Mouse (Mus musculus) neural tube, embryonic 11.5 days (tissue): ENCODE data around the gene Ptgdr2. TPM values are rescaled to one million over a fixed set of nuclear protein-coding genes. Genes with fewer than 3 reads are reported as not detected.

Experiments
- ATAC-seq: fragments of 200-750 bp; cut with Nextera tagmentation; 2 replicates; pipeline ENCODE4 v1.8.0; 2017; ENCODE audit warnings: moderate number of reproducible peaks, mild to moderate bottlenecking, moderate TSS enrichment, moderate library complexity; ENCODE audit not compliant: insufficient read depth, low FRiP score, low TSS enrichment
- DNase-seq: peaks from one replicate; pipeline ENCODE4 v3.0.0-alpha.2; 2015; ENCODE audit warnings: low spot score
- H3K27ac ChIP-seq: fragments of 300-500 bp; sonication (generic); 2 replicates; pipeline ENCODE4 v1.5.1; 2014; ENCODE audit warnings: low read depth, mild to moderate bottlenecking, low read length
- H3K27me3 ChIP-seq: fragments of 300-500 bp; sonication (generic); 2 replicates; pipeline ENCODE4 v1.6.1; 2014; ENCODE audit warnings: mild to moderate bottlenecking, low read length, mixed read lengths; ENCODE audit not compliant: control insufficient read depth, insufficient read depth
- H3K36me3 ChIP-seq: fragments of 300-500 bp; sonication (generic); 2 replicates; pipeline ENCODE4 v1.6.1; 2014; ENCODE audit warnings: mild to moderate bottlenecking, low read length, moderate library complexity, mixed read lengths; ENCODE audit not compliant: control insufficient read depth, insufficient read depth
- H3K4me1 ChIP-seq: fragments of 300-500 bp; sonication (generic); 2 replicates; pipeline ENCODE4 v1.6.1; 2014; ENCODE audit warnings: low read length, mixed read lengths; ENCODE audit not compliant: control insufficient read depth, insufficient read depth
- H3K4me2 ChIP-seq: fragments of 300-500 bp; sonication (generic); 2 replicates; pipeline ENCODE4 v1.6.1; 2014; ENCODE audit warnings: low read depth, mild to moderate bottlenecking, moderate library complexity
- H3K4me3 ChIP-seq: fragments of 300-500 bp; sonication (generic); 2 replicates; pipeline ENCODE4 v1.5.1; 2014; ENCODE audit warnings: low read depth, low read length
- H3K9ac ChIP-seq: fragments of 300-500 bp; sonication (generic); 2 replicates; pipeline ENCODE4 v1.6.1; 2014; ENCODE audit warnings: mild to moderate bottlenecking, low read length
- H3K9me3 ChIP-seq: fragments of 300-500 bp; sonication (generic); 2 replicates; pipeline ENCODE4 v1.6.1; 2016; ENCODE audit warnings: low read length; ENCODE audit not compliant: control insufficient read depth
- WGBS: fragments of 180-500 bp; shearing (Covaris S2); extraction: QIAGEN DNeasy Blood & Tissue Kit; methylation state at CpG from one replicate; pipeline ENCODE4 v1.1.7; 2014; 5-methylcytosine and 5-hydroxymethylcytosine counted together
- polyA plus RNA-seq: library from polyadenylated mRNA; unstranded; fragments of >200 nt; fragmentation: Nextera tagmentation; extraction: Ambion mirVana; gene quantifications from 2 replicates; pipeline ENCODE4 v1.2.1, GENCODE M21; 2014

Ptgdr2 gene
- polyA plus RNA-seq = not detected in 2 replicates

DNA sequence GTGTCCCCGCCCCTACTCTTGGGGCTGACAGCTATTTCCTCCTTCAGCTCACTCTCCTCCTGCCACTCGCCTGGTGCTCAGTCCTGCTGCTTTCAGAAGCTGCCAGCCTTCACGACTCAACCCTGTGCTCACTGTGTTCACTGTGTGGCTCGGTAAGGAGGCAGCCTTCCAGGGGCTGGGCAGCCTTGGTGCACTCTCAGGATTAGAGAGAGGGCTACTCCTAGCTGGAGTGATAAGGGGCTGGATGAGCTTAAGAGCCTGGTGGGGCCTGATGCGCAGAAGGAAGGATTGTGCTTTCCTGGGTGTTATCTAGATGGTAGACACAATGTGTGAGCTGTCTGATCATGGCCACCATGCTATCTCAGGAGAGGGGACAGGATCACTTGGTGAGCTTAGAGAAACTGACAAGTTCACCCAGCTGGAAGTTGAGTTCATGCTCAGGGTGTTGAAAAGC, at the start of gene Ptgdr2:
Gene Ptgdr2 (plus strand): TSS at position 51 of the 454 bp plus-strand sequence.
- no peaks in the 10 kb centered on the region for H3K9me3 ChIP-seq
- WGBS = 63% methylated on average over 5 of the region's 5 CpGs
- no peaks in the 10 kb centered on the region; the same call in 1 of the 2 replicates for H3K4me1 ChIP-seq
- no peaks in the 10 kb centered on the region for H3K27me3 ChIP-seq
- H3K27ac ChIP-seq = no peak within 1 kb of the TSS
- no peak within 1 kb of the TSS for H3K4me2 ChIP-seq
- ATAC-seq = no peak
- no peak within 1 kb of the TSS for H3K9ac ChIP-seq
- H3K36me3 ChIP-seq = no peaks in the 10 kb centered on the region
- DNase-seq = no peak
- no peak within 1 kb of the TSS for H3K4me3 ChIP-seq

DNA sequence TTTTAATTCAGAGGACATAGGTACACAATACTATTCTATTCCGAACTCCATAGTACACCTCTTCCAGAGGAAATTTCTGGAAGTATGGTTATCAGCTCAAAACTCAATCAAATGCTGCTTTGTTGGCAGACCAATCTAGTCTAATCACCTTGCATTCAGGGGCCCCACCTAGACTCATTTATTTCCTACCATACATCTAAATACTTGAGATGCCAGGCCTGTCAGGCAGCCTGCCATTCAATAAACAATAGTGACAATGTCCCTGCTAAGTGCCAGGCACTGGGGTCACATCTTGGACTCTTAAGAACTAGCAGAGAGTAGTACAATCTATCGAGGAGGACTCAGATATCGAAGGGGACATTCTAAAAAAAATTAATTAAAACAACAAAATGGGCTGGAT, 44.8 kb upstream of the Ptgdr2 start:
- H3K4me1 ChIP-seq = peaks cover 6% of the 10 kb centered on the region; the same call in 1 of the 2 replicates
- no peak overlapping the region for H3K9ac ChIP-seq
- no peaks in the 10 kb centered on the region for H3K27me3 ChIP-seq
- no peaks in the 10 kb centered on the region for H3K36me3 ChIP-seq
- no peak overlapping the region for H3K4me2 ChIP-seq
- no peak for DNase-seq
- H3K27ac ChIP-seq = no peak overlapping the region
- 95% methylated on average over 3 of the region's 3 CpGs for WGBS
- H3K4me3 ChIP-seq = no peak overlapping the region
- ATAC-seq = no peak
- no peaks in the 10 kb centered on the region for H3K9me3 ChIP-seq

DNA sequence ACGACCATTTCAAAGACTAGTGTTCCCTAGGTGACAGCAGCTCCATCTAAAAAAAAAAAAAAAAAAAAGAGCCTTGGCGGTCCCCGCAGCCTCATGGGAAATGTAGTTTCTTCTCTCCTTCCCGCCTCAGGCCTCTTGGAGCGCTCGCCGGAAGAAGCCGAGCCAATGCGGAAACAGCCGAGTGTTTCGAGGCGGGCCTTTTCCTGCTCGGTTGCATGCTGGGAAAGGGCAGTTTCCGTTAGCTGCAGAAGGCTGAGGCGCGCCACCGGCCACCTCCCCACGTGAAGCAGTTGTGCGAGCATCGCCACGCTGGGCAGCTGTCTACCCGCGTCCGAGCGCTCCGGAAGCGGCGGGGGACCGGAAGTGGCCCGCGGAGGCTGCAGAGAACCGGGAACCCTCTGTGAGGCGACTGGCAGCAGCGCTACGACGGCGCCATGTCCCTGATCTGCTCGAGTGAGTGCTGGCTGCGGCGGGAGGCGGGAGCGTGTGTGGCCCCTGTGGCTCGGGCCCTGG, 41.9 kb upstream of the Ptgdr2 start, which contains the start of gene Prpf19:
Gene Prpf19 (plus strand): TSS at position 216 of the 513 bp plus-strand sequence.
- WGBS = 0% methylated on average over 43 of the region's 43 CpGs

DNA sequence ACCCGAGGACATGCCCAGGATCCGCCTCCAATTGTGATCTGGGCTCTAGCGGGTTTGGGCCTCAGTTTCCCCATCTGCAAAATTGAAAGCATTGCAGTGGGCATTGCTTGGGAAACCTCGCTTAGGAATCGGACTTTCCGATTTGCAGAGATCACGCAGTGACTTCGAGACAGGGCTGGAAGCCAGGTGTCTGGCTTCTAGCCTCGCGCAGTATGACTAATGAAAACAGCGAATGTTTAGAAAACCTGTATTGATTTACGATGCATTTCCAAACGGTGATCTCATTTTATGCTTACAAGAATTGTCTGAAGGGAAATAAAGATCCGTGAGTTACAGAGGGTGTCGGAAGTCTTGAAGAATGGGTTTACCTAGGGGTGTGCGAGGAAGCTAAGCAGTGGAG, 41.3 kb upstream of the Ptgdr2 start:
- H3K27me3 ChIP-seq = no peaks in the 10 kb centered on the region
- H3K4me1 ChIP-seq = peaks cover 6% of the 10 kb centered on the region; the same call in 1 of the 2 replicates
- DNase-seq (no peak), ATAC-seq (no peak)
- WGBS = 1% methylated on average over 16 of the region's 16 CpGs
- peak overlapping the region; percentile 91 for H3K9ac ChIP-seq
- no peaks in the 10 kb centered on the region for H3K9me3 ChIP-seq
- H3K4me3 ChIP-seq = peak overlapping the region; percentile 82
- peak overlapping the region; percentile 90 for H3K27ac ChIP-seq
- peaks cover 13% of the 10 kb centered on the region for H3K36me3 ChIP-seq
- peak overlapping the region; percentile 46 for H3K4me2 ChIP-seq

More for the DNA sequence above, 41.9 kb upstream of the Ptgdr2 start, which contains the start of gene Prpf19:
- peaks cover 6% of the 10 kb centered on the region; the same call in 1 of the 2 replicates for H3K4me1 ChIP-seq
- ATAC-seq = peak; percentile 93
- no peaks in the 10 kb centered on the region for H3K9me3 ChIP-seq
- H3K4me3 ChIP-seq = peak within 1 kb of the TSS; percentile 82
- peak within 1 kb of the TSS; percentile 46 for H3K4me2 ChIP-seq
- H3K36me3 ChIP-seq = peaks cover 8% of the 10 kb centered on the region
- H3K27me3 ChIP-seq = no peaks in the 10 kb centered on the region
- peak; percentile 98 for DNase-seq
- H3K27ac ChIP-seq = peak within 1 kb of the TSS; percentile 90
- H3K9ac ChIP-seq = peak within 1 kb of the TSS; percentile 91

DNA sequence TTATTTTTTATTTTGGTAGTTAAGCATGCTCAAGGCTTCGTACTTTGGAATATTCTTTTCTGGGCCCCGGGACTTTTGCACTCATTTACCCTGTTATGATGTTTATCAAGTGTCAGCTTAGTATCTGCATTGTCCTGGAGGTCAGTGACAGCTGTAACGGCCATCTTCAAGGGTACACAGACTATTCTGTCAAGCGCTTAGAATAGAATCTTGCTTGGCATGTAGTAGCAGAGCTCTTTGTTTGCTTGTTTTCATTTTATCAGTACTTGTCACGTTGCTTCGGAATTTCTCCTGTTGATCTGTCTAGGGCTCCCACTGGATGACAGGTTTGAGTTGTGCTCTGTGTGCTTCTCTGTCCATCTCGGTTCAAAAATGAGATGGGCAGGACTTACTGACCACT, 40.1 kb upstream of the Ptgdr2 start:
- Histone ChIP-seq H3K4me1 (peaks cover 6% of the 10 kb centered on the region; the same call in 1 of the 2 replicates), H3K27ac (no peak overlapping the region), H3K9me3 (no peaks in the 10 kb centered on the region), H3K27me3 (no peaks in the 10 kb centered on the region), H3K4me2 (peak overlapping the region; percentile 46; the same call in 1 of the 2 replicates), H3K4me3 (no peak overlapping the region), H3K36me3 (peaks cover 14% of the 10 kb centered on the region), H3K9ac (no peak overlapping the region; the same call in 1 of the 2 replicates)
- no peak for DNase-seq
- 91% methylated on average over 7 of the region's 7 CpGs for WGBS
- no peak for ATAC-seq

DNA sequence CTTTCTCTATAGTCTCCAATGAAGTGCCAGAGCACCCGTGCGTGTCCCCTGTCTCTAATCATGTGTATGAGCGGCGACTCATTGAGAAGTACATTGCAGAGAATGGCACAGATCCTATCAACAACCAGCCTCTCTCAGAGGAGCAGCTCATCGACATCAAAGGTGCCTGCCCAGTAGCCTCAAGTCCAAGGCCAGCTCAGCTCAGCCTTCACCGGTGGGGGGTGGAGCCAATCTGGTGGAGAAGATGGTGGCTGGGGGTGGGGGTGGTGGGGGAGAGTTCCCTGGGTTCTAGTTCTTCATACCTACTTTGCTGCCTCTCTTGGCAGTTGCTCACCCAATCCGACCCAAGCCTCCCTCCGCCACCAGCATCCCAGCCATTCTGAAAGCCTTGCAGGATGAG, 39.5 kb upstream of the Ptgdr2 start:
- peaks cover 6% of the 10 kb centered on the region; the same call in 1 of the 2 replicates for H3K4me1 ChIP-seq
- 92% methylated on average over 8 of the region's 8 CpGs for WGBS
- H3K9ac ChIP-seq = no peak overlapping the region
- peaks cover 18% of the 10 kb centered on the region for H3K36me3 ChIP-seq
- no peak overlapping the region for H3K27ac ChIP-seq
- no peak overlapping the region for H3K4me2 ChIP-seq
- no peak for DNase-seq
- no peaks in the 10 kb centered on the region for H3K27me3 ChIP-seq
- H3K4me3 ChIP-seq = no peak overlapping the region
- ATAC-seq = no peak
- no peaks in the 10 kb centered on the region for H3K9me3 ChIP-seq

DNA sequence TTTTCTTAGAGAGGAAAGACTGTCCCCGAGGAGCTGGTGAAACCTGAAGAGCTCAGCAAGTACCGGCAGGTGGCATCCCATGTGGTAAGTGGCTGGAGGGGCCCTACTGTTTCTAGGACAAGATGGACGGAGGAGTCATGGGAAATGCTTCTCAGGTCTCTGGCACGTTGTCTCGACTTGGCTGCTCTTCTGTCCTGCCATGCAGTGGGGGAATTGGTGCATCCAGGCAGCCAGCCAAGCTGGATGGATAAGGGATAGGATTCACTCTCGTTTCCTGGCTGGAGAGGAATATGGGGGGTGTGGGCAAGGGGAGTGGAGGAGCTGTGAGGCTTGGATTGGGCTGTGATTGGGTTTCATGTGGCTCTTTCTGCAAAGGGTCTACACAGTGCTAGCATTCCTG, 36.6 kb upstream of the Ptgdr2 start:
- 89% methylated on average over 6 of the region's 6 CpGs for WGBS
- Histone ChIP-seq H3K4me1 (peaks cover 6% of the 10 kb centered on the region; the same call in 1 of the 2 replicates), H3K9me3 (no peaks in the 10 kb centered on the region), H3K9ac (no peak overlapping the region), H3K4me2 (no peak overlapping the region), H3K4me3 (no peak overlapping the region), H3K27ac (no peak overlapping the region), H3K36me3 (peaks cover 29% of the 10 kb centered on the region), H3K27me3 (no peaks in the 10 kb centered on the region)
- DNase-seq (no peak), ATAC-seq (no peak)

DNA sequence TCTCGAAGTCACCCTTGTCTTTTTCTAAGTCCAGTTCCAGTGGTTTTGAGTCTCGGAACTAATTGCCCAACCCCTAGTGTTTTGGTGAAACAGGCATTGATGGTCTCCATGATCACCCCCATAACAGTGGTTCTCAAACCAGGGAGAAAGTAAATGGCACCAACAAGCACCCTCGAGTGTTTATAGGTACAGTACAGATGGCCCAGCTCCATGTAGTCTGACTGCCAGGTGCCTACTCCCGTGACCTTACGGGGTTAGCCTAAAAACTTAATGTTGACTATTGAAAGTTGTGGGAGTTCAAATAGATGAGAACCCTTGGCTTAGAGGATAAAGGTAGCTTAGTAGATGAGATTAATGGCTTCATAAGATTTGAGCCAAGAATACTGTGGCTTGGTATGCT, 35.9 kb upstream of the Ptgdr2 start:
- Histone ChIP-seq H3K4me1 (peaks cover 6% of the 10 kb centered on the region; the same call in 1 of the 2 replicates), H3K4me3 (no peak overlapping the region), H3K4me2 (no peak overlapping the region), H3K9me3 (no peaks in the 10 kb centered on the region), H3K27me3 (no peaks in the 10 kb centered on the region), H3K27ac (no peak overlapping the region), H3K9ac (no peak overlapping the region), H3K36me3 (peaks cover 32% of the 10 kb centered on the region)
- ATAC-seq (no peak), DNase-seq (no peak)
- 95% methylated on average over 5 of the region's 5 CpGs for WGBS

DNA sequence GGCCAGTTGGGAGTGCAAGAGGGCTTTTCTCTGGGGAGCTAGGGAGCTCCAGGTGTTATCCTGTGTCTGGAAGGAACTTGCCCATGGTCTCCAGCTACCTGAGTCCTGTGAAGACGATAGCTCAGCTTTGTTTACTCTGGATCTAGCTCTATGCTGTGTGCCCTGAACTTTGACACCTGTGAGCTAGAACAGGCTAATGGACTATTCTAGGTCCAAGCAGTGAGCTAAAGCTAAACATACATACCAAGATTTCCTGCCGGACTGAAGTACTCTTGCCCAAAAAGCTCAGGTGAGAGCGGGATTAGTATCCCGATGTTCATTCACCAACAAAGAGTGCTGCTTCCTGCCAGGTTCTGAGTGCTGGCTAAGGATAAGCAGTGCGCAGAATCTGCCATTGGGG, 32.4 kb upstream of the Ptgdr2 start:
- no peak overlapping the region for H3K4me2 ChIP-seq
- no peak for ATAC-seq
- H3K9me3 ChIP-seq = no peaks in the 10 kb centered on the region
- no peak overlapping the region for H3K9ac ChIP-seq
- no peaks in the 10 kb centered on the region for H3K27me3 ChIP-seq
- no peak overlapping the region for H3K27ac ChIP-seq
- H3K36me3 ChIP-seq = peaks cover 26% of the 10 kb centered on the region
- no peak for DNase-seq
- WGBS = 96% methylated on average over 5 of the region's 5 CpGs
- no peak overlapping the region for H3K4me3 ChIP-seq
- no peaks in the 10 kb centered on the region for H3K4me1 ChIP-seq
